Mouse (Mus musculus): ENCODE measurements around the gene Slc22a23.

The Slc22a23 gene

DNA sequence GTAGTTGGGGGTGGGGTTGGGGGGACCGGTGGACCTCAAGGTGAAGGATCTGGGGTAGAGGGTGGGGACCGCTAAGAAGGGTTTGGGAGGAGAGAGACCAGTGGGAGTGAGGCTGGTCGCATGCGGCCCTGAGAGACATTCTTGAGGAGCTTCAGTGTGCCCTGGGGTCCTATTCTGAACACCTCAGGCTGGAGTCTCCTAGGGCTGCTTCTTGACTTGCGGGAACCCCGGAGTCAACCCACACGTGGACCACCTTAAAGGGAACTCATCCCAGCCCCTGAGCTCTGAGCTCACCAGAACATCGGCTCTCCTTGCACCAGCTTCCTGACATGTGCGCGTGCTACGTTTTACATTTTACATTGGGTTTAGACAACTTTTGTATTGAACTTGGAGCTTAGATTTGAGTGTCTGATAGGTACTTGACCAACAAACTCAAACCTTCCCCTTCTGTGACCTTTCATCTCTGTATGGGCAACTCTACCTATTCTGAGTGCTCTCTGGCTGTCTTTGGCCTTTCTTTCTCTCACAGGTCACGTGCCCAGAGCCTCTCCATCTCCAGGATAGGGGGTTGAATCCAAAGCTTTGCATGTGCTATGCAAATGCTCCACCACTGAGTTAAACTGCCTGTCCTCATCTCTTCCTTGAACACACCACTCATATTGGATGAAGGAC lies 181.5 kb downstream of the Slc22a23 start:
- no peak for DNase-seq (ENCODE audit: low spot score in 2 of 2)

DNA sequence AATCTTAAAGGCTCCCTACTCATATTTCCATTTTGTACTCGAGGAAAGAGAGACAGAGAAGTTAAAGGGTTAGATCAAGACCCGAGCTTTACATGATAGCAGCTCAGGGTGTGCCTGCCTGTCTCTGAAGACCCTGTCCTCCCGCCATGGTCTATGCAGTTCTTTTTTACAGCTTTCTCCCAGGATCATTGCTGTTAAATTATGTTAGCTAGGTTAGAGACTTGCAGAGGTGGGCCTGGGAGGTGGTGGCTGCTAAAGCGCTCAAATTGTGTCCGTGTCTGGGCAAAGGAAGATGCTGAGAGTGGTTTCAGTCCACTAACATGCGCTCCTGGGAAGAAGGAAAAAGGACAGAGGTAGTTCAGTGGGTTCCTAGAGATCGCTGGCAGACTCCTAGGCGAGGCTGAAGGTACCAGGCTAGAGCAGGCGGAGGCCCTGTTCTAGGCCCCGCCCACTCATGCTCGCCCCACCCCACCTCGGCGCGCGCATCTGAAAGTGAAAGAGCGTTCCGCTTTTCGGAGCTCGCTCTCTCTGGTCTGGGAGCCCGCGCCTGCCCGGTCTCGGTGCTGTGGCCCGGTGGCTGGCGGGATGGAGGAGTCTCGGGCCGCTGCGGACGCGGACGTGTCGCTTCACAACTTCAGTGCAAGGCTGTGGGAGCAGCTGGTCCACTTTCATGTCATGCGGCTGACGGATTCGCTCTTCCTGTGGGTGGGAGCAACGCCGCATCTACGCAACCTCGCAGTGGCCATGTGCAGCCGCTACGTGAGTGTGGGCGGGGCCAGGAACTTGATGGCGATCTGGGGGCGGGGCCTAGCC lies 182.3 kb downstream of the Slc22a23 start, which contains the start of gene Psmg4:
TSS of gene Psmg4 (plus strand) at position 474 of the 813 bp plus-strand sequence.
- peak; percentile 95 to 98 for DNase-seq (ENCODE audit: low spot score in 2 of 2)

DNA sequence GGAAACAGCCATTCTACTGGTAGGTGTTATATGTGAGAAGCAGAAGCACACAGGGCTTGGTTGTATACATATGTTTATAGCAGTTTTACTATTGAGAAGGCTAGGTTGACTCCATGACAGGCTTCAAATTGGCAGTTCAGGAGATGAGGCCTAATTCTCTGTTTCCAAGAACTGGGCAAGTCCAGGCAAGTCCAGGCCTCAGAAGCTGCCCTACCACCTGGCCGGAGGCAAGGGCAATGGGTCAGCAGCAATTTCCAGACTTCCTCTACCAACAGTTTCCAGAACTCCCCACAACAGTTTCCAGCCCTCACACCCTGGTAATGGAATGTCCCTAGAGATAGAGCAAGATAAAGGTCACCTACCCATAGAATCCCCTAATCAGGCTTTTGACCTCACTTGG lies 185.1 kb downstream of the Slc22a23 start:
- DNase-seq (ENCODE audit: low spot score in 2 of 2) = no peak

DNA sequence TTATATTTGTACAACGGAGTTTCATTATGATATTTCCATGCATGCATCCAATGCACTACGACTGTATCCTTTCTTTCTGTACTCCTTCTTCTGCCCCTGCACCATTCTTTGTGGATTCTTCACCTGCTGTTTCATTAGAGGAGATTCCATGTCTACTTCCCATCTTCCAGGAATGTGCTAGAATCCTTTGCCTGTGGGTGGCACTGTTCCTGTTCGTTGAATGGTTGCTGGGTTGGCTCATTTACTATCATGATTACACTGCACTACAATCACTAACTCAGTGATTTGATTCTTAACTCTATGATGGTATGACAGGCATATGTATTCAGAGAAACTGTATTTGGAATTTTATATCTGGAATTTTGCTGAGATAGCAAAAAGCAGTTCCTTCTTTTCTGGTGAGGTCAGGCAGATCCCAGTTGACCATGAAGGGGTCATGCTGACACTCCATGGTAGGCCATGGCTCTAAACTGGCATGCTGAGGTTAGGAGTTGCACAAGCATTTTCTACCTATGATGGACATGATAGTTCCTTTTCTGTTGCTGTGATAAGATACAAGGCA lies 187.3 kb downstream of the Slc22a23 start:
- DNase-seq (ENCODE audit: low spot score in 2 of 2) = no peak

DNA sequence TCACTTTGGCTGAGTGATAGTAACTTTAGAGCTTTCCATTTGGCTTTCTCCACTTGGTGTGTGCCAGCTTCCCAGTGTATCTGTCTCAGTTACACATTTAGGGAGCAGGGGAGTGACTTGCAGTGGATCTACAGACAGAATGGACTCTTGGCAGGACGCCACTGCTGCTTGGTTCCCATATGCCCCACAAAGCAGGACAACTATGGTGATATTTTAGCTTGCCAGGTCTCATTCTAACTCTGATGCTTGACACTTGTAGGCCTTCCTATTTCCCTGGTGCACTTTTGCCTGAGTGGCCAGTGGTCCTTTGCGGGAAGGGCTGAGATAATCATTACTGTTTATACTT lies 188.2 kb downstream of the Slc22a23 start:
- DNase-seq (ENCODE audit: low spot score in 2 of 2) = no peak

DNA sequence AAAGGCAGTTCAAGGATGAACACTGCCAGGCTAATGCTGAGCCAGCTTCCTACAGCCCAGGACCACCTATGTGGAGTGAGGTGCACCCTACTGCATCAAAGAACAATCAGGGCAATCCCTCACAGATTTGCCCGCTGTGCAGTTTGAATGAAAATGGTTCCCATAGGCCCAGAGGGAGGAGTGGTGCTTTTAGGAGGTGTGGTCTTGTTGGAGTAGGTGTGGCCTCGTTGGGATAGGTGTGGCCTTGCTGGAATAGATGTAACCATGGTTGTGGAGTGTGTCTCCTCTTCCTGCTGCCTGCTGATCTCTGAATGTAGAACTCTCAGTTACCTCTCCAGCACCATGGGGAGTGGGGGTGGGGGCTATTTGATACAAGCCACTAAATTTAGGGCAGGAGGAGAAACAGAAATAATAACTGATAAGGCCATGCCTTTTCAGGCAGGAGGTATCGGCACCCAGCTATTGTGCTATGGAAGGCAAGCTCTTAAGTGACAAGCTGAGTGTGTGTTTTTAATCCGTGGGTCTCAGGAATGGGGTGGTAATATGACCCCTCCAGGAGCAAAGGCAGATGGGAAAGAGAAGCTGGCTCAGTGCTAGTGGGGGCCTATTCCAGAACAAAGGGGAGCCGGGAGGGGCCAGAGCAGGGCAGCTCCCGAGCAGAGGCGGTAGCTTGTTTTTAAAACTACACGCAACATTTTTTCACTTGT lies 188.7 kb downstream of the Slc22a23 start:
- no peak for DNase-seq (ENCODE audit: low spot score in 2 of 2)

DNA sequence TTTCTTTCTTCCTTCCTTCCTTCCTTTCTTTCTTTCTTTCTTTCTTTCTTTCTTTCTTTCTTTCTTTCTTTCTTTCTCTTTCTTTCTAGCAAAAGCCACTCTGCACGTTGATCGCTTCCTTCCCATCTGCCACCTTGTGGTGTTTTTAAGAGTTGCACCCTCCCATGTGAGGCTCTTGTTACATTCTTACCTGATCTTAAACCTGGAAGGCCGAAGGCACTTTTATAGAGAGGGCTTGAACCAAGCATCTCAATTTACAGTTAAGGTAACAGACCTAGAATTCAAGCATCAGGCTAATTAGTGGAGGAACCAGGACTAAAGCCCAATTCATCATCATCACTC lies 190.1 kb downstream of the Slc22a23 start:
- DNase-seq (ENCODE audit: low spot score in 2 of 2) = peak; percentile 53 to 77

DNA sequence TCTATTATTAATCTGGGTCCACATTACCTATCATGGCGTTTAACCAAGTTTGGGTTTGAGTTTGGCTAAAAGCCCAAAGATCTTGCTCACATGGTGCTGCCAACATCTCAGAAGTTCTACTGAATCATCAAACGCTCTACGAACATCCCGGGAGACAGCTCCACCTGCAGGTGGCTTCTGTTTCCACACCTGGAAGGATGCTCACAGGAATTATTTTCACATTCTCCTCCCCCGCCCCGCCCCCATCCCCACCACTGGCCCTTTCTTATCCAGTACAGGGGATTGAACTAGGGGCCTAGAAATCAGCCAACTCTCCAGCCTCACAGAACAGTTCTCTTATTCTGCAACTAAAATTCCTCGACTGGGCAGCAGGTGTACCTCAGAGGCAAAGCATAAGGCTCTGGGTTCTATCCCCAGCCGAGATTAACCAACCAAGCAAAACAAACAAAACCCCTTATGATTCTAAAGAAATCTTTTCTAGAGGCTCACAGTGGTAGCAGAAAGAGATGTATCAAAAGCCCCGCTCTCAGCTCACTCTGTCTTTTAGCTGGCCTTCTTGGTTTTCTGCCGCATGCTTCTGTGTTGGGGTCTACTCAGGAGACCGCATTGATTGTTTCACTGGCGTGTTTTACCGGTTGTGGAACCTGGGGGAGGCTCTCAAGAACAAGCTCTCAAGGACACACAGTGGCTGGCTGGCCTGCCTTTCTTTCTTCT lies 190.6 kb downstream of the Slc22a23 start:
- DNase-seq (ENCODE audit: low spot score in 2 of 2) = peak; percentile 62 to 80

DNA sequence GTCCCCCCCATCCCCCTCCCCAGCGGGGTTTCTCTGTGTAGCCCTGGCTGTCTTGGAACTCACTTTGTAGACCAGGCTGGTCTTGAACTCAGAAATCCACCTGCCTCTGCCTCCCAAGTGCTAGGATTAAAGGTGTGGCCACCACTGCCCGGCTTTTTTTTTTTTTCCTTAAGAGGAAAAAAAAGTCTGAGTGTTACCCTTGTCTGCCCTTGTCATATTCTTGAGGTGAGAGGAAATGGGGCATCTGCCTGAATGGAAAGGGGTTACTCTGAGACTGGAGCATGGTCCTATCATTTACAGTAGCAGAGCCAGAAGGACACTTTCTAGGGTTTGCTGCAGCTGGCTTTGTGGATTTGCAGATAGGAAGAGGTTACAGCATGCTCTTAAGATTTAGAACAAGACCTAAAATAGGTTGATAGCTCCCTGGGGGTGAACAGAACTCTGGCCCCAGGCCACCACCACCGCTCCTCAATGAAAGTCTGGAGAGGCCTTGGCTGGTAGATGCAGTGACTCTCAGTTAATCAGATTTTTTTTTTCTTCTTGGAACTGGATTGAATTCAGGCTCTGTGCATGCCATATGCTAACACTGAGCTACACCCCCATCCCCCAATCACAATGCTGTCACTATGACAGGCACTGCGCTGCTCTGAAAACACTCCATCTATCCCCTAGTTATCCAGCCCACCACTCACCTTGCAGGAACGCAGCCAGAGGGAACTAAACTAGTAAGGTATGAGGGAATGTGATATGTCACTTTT lies 191.5 kb downstream of the Slc22a23 start:
- no peak for DNase-seq (ENCODE audit: low spot score in 2 of 2)

DNA sequence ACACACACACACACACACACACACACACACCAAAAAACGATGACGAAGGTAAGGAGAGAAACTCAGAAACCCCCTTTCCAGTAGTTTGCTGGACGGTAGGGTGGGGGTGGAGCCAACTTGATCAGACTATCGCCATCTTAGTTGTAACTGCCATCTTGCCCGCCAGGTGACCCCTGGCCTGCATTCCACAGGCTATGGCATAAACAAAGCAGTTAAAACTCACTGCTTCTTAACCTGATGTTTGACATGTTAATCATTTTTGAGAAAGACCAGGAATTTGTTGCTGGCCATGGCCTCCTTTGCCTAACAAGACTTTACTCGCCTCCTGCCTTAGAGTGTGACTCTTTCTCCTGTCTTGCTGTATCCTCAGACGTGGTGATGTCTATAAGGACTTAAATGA lies 192.3 kb downstream of the Slc22a23 start:
- no peak for DNase-seq (ENCODE audit: low spot score in 2 of 2)

DNA sequence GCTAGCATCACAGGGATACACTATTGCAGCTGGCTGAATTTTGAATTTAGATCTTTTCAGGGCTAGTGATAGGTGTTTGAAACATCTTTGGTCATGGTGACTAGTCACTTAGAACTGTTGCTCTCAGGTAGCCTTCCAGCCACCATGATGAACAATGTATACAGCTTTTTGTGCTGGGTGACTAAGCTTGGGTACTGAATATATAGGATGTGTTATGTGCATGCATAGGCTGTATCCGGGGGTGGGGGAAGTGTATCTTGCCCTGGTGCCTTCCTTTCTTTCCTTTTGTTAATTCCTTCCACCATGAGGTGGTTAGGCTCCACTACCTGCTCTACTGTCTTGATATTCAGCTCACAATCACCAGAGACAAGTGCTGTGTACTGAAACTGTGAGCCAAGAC lies 193.6 kb downstream of the Slc22a23 start:
- DNase-seq (ENCODE audit: low spot score in 2 of 2) = no peak

DNA sequence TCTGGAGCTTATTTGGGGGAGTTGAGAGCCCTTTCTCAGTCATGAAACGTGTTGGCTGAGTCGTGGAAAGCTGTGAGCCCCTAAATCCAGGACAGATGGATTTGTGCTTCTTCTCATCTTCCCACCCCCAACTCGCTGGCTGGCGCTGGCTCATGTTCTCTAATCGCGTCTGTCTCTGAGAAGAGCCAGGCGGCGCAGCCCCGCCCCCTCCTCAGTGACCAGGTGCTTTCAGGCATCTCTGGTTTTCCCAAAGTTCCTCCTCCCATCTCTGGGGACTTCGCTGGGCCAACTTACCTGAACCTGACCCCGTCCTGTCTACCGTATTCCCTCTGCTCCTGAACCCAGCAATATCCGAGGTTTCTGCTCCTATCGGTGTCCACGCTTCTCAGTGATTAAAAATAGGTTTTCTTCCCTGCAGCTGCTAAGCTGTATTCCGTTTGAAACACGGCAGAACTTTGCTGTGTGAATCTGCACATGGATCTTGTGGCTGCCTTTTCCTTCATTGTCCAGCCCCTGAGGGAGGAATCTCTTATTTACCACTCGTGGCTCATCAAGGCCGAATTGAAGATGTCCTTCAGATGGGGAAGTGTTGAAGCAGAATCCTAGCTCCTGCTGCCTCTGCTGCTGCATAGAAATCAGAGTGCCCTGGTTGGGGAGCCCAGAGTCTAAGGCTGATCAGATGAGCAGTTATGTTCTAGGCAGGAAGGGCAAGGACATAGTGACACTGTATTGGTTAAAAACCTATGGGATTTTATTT lies 194.5 kb downstream of the Slc22a23 start:
- no peak for DNase-seq (ENCODE audit: low spot score in 2 of 2)

DNA sequence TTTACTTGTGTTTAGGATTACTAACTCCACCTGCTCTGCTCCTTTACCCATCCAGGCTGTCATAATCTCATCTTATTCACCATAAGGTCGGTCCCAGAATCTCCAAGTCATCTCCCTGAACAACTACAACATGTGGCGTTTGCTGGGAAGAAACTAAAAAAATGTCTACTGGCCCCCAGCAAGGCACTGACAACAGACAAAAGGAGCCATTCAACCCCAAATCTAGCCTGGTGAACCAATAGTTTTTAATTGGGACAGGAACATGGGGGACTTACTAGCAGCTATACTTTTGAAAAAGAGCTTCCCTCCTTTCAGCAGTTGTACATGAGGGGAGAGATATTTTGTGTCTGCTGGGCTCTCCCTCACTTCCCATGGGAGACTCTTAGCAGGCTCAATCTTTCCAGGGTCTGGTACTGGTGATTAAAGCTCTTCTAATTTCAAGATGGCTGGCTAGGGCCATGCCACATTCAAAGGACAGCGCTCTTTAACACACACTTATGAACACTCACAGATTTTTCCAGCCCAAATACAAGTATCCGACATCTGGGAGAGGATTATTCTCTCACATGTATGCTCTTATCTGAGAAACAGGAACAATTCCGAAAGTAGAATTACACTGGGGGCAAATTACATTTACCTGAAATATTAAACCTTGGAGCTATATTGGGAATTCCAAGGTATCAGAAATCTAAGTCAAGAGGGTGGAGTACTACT lies 195.4 kb downstream of the Slc22a23 start:
- DNase-seq (ENCODE audit: low spot score in 2 of 2) = no peak

DNA sequence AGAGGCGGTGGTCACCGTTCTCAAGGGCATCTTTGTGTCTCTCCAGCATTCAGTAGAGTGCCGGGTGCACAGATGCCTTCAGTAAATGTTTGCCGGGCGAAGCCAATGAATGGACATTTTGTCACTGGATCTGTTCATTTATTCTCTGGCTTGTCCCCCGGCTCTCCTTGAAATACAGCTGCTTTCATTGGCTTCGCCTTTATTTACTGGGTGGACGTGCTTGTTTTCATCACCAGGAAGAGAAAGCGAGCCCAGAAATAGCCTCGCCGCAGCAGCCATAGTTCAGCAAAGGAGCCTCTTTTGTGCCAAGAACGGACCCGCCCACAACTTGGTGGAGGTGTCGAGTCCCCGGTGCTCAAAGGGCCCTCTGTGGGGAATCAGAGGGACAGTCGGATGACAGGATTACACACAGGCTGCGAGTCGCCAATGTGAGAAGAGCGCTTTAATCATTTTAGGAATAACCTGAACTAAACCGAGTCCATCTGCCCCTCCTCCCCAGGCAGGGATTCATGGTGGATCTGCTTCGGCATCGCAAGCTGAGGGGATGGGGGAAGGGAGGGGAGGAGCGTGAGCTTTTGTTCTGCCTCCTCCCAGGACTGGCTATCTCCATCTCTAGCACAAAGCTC lies 196.1 kb downstream of the Slc22a23 start:
- no peak for DNase-seq (ENCODE audit: low spot score in 2 of 2)

DNA sequence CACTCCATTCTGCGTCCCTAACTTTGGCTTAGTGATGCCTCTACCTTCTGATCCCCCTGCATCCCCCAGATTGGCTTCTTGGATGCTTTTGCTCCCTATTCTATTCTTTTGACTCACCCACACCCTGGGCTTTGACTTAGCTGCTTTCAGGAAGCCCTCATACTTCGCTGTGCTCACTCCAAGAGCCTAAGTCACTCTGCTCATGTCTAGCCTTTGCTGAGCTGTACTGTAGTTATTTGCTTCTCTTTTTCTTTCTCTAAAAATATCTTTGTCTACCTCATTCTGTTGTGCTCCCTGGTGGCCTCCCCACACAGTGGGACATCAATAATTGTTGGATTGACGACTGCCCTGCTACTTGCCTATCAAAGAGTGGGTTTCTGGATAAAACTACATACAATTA lies 196.8 kb downstream of the Slc22a23 start:
- DNase-seq (ENCODE audit: low spot score in 2 of 2) = no peak

DNA sequence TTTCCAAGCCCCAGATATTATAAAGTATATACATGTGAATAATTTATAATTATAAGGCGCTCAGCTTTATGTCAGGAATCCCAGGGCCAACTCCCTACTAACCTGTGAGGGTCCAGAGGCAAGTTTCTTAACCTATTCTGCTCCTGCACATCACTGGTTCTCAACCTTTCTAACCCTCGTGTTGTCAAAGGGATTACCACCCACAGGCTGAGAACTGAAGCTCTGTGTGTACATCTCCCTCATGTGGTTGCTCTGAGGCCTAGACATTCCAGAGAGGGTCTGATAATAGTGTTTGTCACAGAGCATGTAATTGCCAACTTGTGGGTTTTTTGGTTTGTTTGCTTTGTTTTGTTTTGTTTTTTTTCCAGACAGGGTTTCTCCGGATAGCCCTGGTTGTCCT lies 198.1 kb downstream of the Slc22a23 start:
- no peak for DNase-seq (ENCODE audit: low spot score in 2 of 2)

DNA sequence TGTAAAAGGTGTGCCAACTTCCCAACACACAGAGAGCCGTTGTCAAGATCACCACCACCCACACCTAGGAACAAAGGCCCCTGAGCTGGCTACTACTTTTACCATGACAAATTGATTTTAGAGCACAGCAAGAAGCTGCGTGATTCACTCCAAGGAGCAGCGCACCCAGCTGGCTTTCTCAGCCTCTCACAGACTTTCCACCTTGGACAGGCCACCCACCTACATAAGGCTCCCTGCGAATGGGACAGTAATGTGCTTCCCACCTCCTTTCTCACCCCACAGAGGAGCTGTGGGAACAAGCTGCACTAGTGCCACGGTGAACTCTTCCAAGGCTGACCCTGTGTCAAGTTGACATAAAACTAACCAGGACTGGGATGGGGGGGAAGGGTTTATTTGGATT lies 201.6 kb downstream of the Slc22a23 start:
- DNase-seq (ENCODE audit: low spot score in 2 of 2) = no peak

DNA sequence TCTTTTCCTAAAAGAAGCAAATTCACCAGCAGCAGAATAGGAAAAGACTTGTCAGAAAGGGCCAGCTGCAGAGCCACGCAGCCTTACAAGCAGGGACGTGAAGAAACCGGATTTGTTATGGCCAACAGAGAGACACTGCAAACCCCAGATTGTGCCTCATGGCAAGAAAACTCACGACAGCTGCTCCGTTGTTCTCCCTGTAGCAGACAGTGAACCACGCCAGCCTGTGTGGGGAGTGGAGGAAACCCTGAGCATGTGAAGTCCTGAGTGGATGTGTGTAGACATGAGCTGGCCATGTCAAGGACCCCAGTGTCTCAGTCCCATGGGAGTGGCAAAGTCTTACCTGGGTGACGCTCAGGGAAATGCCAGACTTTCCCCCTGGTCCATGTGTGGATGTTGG lies 208.4 kb downstream of the Slc22a23 start:
- DNase-seq (ENCODE audit: low spot score in 2 of 2) = no peak

DNA sequence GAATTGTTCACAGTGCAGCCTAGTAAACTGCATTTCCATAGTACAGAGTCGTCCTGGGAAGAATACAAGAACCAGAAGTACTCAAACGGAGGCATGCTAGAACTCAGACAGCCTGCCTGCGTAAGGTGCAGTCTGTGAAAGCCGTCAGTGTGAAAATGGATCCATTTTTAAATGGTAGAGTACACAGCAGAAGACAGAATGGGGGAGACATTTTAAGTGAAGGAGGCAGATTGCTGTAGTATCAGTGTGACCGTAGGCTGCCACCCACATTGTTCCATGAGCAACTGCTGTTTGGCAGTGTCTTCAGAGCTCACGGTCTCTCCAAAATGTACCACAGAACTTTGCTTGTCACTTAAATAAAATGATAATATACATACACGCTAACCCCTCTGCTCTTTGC lies 210.7 kb downstream of the Slc22a23 start:
- no peak for DNase-seq (ENCODE audit: low spot score in 2 of 2)
